Comparison of ENCODE assay signal across 20 mouse cellular contexts in the genomic region with DNA sequence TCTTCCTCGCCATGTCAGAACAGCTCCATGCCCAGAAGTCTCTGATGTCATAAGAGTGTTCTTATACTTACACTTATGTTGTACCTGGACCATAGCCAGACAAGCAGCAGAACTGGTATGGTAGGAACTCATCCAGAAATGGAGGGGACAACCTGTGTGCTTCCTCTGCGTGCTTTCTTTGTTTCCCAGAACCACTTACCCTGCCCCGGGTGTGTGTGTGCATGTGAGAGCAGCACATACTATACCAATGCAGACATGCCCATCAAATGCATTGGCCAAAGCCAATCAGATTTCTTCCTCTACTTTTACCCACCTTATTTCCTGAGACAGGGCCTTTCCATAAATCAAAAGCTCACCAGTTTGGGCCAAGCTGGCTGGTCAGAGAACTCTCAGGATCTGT.
DNase-seq lines count a peak whose midpoint lies in the region; ATAC-seq and TF ChIP-seq lines count a peak whose summit lies in the region.
"Had no signal": no experiment of that assay in that cellular context is flagged by ENCODE, and none has a peak within 500 bp of the region (broad histone marks: within the 10 kb centered on the region; RNA-seq: fewer than 3 reads in every experiment).

No protein-coding gene starts in this region.

- peaks cover 31% of the 10 kb centered on the region; the same call in 1 of the 2 replicates for H3K4me1 ChIP-seq in intestine, embryonic 14.5 days (replicated peaks; ENCODE audit: control insufficient read depth, insufficient read depth, low read length)
- 0 out of 2 replicates have a peak, but pooled peaks cover 9% of the 10 kb centered on the region for H3K4me1 ChIP-seq in intestine, embryonic 16.5 days (ENCODE audit: control insufficient read depth, insufficient read depth, low read length)
- peaks cover 27% of the 10 kb centered on the region for H3K4me1 ChIP-seq in embryonic facial prominence, embryonic 15.5 days
- peaks cover 46% of the 10 kb centered on the region for H3K4me1 ChIP-seq in lung, embryonic 15.5 days
- H3K4me1 ChIP-seq in small intestine, adult 2 months (ENCODE audit: control insufficient read depth, insufficient read depth, insufficient read length, low read length), result no peaks in the 10 kb centered on the region

- ATAC-seq in intestine, embryonic 14.5 days (replicated peaks; ENCODE audit: low FRiP score, low TSS enrichment, low read depth), result no peak
- ATAC-seq in intestine, embryonic 16.5 days, result no peak
- ATAC-seq in embryonic facial prominence, embryonic 15.5 days (ENCODE audit: insufficient number of reproducible peaks, low FRiP score, low TSS enrichment, low read depth), result no peak
- ATAC-seq in lung, embryonic 15.5 days (ENCODE audit: borderline replicate concordance, extremely low read depth, low FRiP score, low TSS enrichment), result no peak
- ATAC-seq: hindbrain, embryonic 16.5 days had no signal

- H3K27me3 ChIP-seq in intestine, embryonic 14.5 days (replicated peaks; ENCODE audit: control insufficient read depth, insufficient read depth, low read length), result no peaks in the 10 kb centered on the region
- no peaks in the 10 kb centered on the region for H3K27me3 ChIP-seq in intestine, embryonic 16.5 days (replicated peaks; ENCODE audit: control insufficient read depth, insufficient read depth, low read length)
- H3K27me3 ChIP-seq in embryonic facial prominence, embryonic 15.5 days, result no peaks in the 10 kb centered on the region
- H3K27me3 ChIP-seq in lung, embryonic 15.5 days, result no peaks in the 10 kb centered on the region
- no peaks in the 10 kb centered on the region for H3K27me3 ChIP-seq in small intestine, adult 2 months (ENCODE audit: control insufficient read depth, insufficient read depth, low read length)
- H3K27me3 ChIP-seq: embryonic facial prominence, embryonic 12.5 days; heart, embryonic 15.5 days had no signal

- no peak overlapping the region for H3K9ac ChIP-seq in intestine, embryonic 14.5 days (ENCODE audit: low read length)
- no peak overlapping the region for H3K9ac ChIP-seq in intestine, embryonic 16.5 days (ENCODE audit: low read depth, low read length)
- H3K9ac ChIP-seq in embryonic facial prominence, embryonic 15.5 days, result no peak overlapping the region
- no peak overlapping the region for H3K9ac ChIP-seq in lung, embryonic 15.5 days
- H3K9ac ChIP-seq: embryonic facial prominence, embryonic 12.5 days; heart, embryonic 15.5 days; liver, postnatal 0 days had no signal

- no peak for TF ChIP-seq POLR2A in small intestine, adult 2 months (IDR thresholded peaks at IDR 0.05; ENCODE audit: low read depth, low read length)

- no peaks in the 10 kb centered on the region for H3K9me3 ChIP-seq in intestine, embryonic 14.5 days (ENCODE audit: control insufficient read depth, low read length)
- no peaks in the 10 kb centered on the region for H3K9me3 ChIP-seq in intestine, embryonic 16.5 days (ENCODE audit: control insufficient read depth, low read length)
- no peaks in the 10 kb centered on the region for H3K9me3 ChIP-seq in embryonic facial prominence, embryonic 15.5 days (replicated peaks)
- H3K9me3 ChIP-seq in lung, embryonic 15.5 days, result no peaks in the 10 kb centered on the region
- H3K9me3 ChIP-seq: embryonic facial prominence, embryonic 12.5 days; forebrain, embryonic 10.5 days; heart, embryonic 15.5 days had no signal

- no peak for TF ChIP-seq CTCF in small intestine, adult 2 months (IDR thresholded peaks at IDR 0.05; ENCODE audit: extremely low read depth, insufficient read length, insufficient replicate concordance, low read depth, low read length)

- DNase-seq in intestine, embryonic 14.5 days (ENCODE audit: low spot score), result peak; percentile 33
- no peak for DNase-seq in cerebellum, postnatal 4 days (ENCODE audit: low spot score in 2 of 2)
- DNase-seq in adrenal gland, adult 2 months, result no peak
- DNase-seq: adrenal gland, postnatal 36 days; B cell, adult 2 months; cerebellum, adult 8-10 months; kidney, adult 11 months; layer of hippocampus, postnatal 36 days; left cerebral cortex, postnatal 4 days; liver, postnatal 0 days; retina, postnatal 1 day; thymus, adult 2 months had no signal

- 95% methylated on average over 3 of the region's 3 CpGs for WGBS in intestine, embryonic 14.5 days
- 92% methylated on average over 3 of the region's 3 CpGs for WGBS in intestine, embryonic 16.5 days
- WGBS in embryonic facial prominence, embryonic 15.5 days, result 71% methylated on average over 3 of the region's 3 CpGs
- 69% methylated on average over 3 of the region's 3 CpGs for WGBS in lung, embryonic 15.5 days
- 89% methylated on average over 3 of the region's 3 CpGs for WGBS in small intestine, adult 2 months

- H3K36me3 ChIP-seq in intestine, embryonic 14.5 days (ENCODE audit: control insufficient read depth, insufficient read depth, low read length), result no peaks in the 10 kb centered on the region
- H3K36me3 ChIP-seq in intestine, embryonic 16.5 days (ENCODE audit: control insufficient read depth, insufficient read depth, low read length), result no peaks in the 10 kb centered on the region
- H3K36me3 ChIP-seq in embryonic facial prominence, embryonic 15.5 days, result no peaks in the 10 kb centered on the region
- no peaks in the 10 kb centered on the region for H3K36me3 ChIP-seq in lung, embryonic 15.5 days
- no peaks in the 10 kb centered on the region for H3K36me3 ChIP-seq in small intestine, adult 2 months (ENCODE audit: control insufficient read depth, insufficient read depth, low read length)
- H3K36me3 ChIP-seq: embryonic facial prominence, embryonic 12.5 days; forebrain, embryonic 10.5 days; heart, embryonic 15.5 days had no signal

- no peak overlapping the region for H3K4me2 ChIP-seq in intestine, embryonic 14.5 days (ENCODE audit: low read length)
- H3K4me2 ChIP-seq in intestine, embryonic 16.5 days (ENCODE audit: low read depth, low read length), result no peak overlapping the region
- H3K4me2 ChIP-seq in embryonic facial prominence, embryonic 15.5 days (replicated peaks), result no peak overlapping the region
- H3K4me2 ChIP-seq in lung, embryonic 15.5 days, result no peak overlapping the region
- H3K4me2 ChIP-seq: embryonic facial prominence, embryonic 12.5 days; heart, embryonic 15.5 days had no signal

- H3K27ac ChIP-seq in intestine, embryonic 14.5 days (ENCODE audit: low read depth), result no peak overlapping the region
- H3K27ac ChIP-seq in intestine, embryonic 16.5 days (ENCODE audit: low read length), result no peak overlapping the region
- peak overlapping the region; percentile 56 for H3K27ac ChIP-seq in embryonic facial prominence, embryonic 15.5 days (replicated peaks)
- peak overlapping the region; percentile 67 for H3K27ac ChIP-seq in lung, embryonic 15.5 days
- H3K27ac ChIP-seq in small intestine, adult 2 months (ENCODE audit: insufficient read depth, low read depth, low read length), result peak overlapping the region; percentile 11; the same call in 1 of the 2 replicates
- H3K27ac ChIP-seq: embryonic facial prominence, embryonic 12.5 days; forebrain, embryonic 10.5 days had no signal

- no peak overlapping the region for H3K4me3 ChIP-seq in intestine, embryonic 14.5 days (ENCODE audit: low read depth, low read length)
- H3K4me3 ChIP-seq in intestine, embryonic 16.5 days (ENCODE audit: low read length), result no peak overlapping the region
- H3K4me3 ChIP-seq in embryonic facial prominence, embryonic 15.5 days (replicated peaks), result no peak overlapping the region
- no peak overlapping the region for H3K4me3 ChIP-seq in lung, embryonic 15.5 days
- H3K4me3 ChIP-seq in small intestine, adult 2 months (ENCODE audit: low read depth, low read length), result no peak overlapping the region
- H3K4me3 ChIP-seq: embryonic facial prominence, embryonic 12.5 days; forebrain, embryonic 10.5 days; heart, embryonic 15.5 days had no signal

Comparison
In these comparisons a context has a peak if more than half of its experiments do, and no peak if none do; other contexts are left out.
1. H3K27ac ChIP-seq: peak in embryonic facial prominence, embryonic 15.5 days (single experiment), lung, embryonic 15.5 days (single experiment) and small intestine, adult 2 months (single experiment); none in intestine, embryonic 14.5 days (single experiment) and intestine, embryonic 16.5 days (single experiment).